Mouse (Mus musculus) heart, embryonic 16.5 days (tissue): Measurements from ENCODE around the gene Gm128. TPM values are rescaled to one million over a fixed set of nuclear protein-coding genes. Genes with fewer than 3 reads are reported as not detected.
A peak's percentile ranks its signal among the peaks of the same experiment; 100 is the strongest.
"Not testable (repeated sequence)": the region's sequence is repeated elsewhere in the genome, so short reads cannot be mapped to it uniquely, and the experiment has no call there.

Source experiments
- ATAC-seq: fragments of 200-750 bp; cut with Nextera tagmentation; replicated peaks from 2 replicates; pipeline ENCODE4 v1.8.0; 2017; ENCODE audit warnings: moderate number of reproducible peaks; ENCODE audit not compliant: insufficient read depth, low FRiP score; ENCODE audit errors: extremely low read depth
- H3K27ac ChIP-seq: fragments of 300-500 bp; sonication (generic); 2 replicates; pipeline ENCODE4 v1.5.1; 2014; ENCODE audit warnings: mild to moderate bottlenecking, low read length, control low read depth, moderate library complexity
- H3K27me3 ChIP-seq: fragments of 300-500 bp; sonication (generic); 2 replicates; pipeline ENCODE4 v1.6.1; 2014; ENCODE audit warnings: low read length, mixed read lengths; ENCODE audit not compliant: control insufficient read depth, insufficient read depth
- H3K36me3 ChIP-seq: fragments of 300-500 bp; sonication (generic); 2 replicates; pipeline ENCODE4 v1.6.1; 2014; ENCODE audit not compliant: control insufficient read depth, insufficient read depth
- H3K4me1 ChIP-seq: fragments of 300-500 bp; sonication (generic); 2 replicates; pipeline ENCODE4 v1.6.1; 2014; ENCODE audit warnings: low read length, mixed read lengths; ENCODE audit not compliant: control insufficient read depth, insufficient read depth
- H3K4me2 ChIP-seq: fragments of 300-500 bp; sonication (generic); 2 replicates; pipeline ENCODE4 v1.6.1; 2014; ENCODE audit warnings: low read depth, mild to moderate bottlenecking, control low read depth, low read length
- H3K4me3 ChIP-seq: fragments of 300-500 bp; sonication (generic); 2 replicates; pipeline ENCODE4 v1.5.1; 2014; ENCODE audit warnings: mild to moderate bottlenecking, control low read depth, low read length
- H3K9ac ChIP-seq: fragments of 300-500 bp; sonication (generic); 2 replicates; pipeline ENCODE4 v1.6.1; 2014; ENCODE audit warnings: low read length, control low read depth
- H3K9me3 ChIP-seq: fragments of 300-500 bp; sonication (generic); replicated peaks from 2 replicates; pipeline ENCODE4 v1.6.1; 2016; ENCODE audit warnings: low read length; ENCODE audit not compliant: control insufficient read depth
- WGBS: fragments of 180-500 bp; shearing (Covaris S2); extraction: QIAGEN DNeasy Blood & Tissue Kit; methylation state at CpG from one replicate; pipeline ENCODE4 v1.1.7; 2014; 5-methylcytosine and 5-hydroxymethylcytosine counted together
- polyA plus RNA-seq: library from polyadenylated mRNA; unstranded; fragments of >200 nt; fragmentation: Nextera tagmentation; extraction: Ambion mirVana; gene quantifications from 2 replicates; pipeline ENCODE4 v1.2.1, GENCODE M21; 2015

Gene Gm128
- polyA plus RNA-seq, 1 experiment from 2014 or later, result 0.51 TPM

- no peak overlapping the region; the same call in 1 of the 2 replicates for H3K9ac ChIP-seq
Observed at GRCm38 (mm10) chr3:95218466-95219137, 22.8 kb downstream of the Gm128 start.

GRCm38 (mm10) chr3:95217255-95218134, 23.9 kb downstream of the Gm128 start, which contains the start of gene Gabpb2:
Gene Gabpb2, minus strand, starts transcription at chr3:95217916.
- ATAC-seq, result peak; percentile 94
- H3K9ac ChIP-seq, result peak within 1 kb of the TSS; percentile 97

More at GRCm38 (mm10) chr3:95218466-95219137, 22.8 kb downstream of the Gm128 start:
- 81% methylated on average over 6 of the region's 6 CpGs for WGBS
- no peaks in the 10 kb centered on the region for H3K27me3 ChIP-seq
- no peak for ATAC-seq
- H3K36me3 ChIP-seq, result peaks cover 28% of the 10 kb centered on the region
- H3K4me2 ChIP-seq, result peak overlapping the region; percentile 84
- peak overlapping the region; percentile 97 for H3K4me3 ChIP-seq
- 0 out of 2 replicates have a peak, but pooled peaks cover 2% of the 10 kb centered on the region for H3K9me3 ChIP-seq
- peaks cover 8% of the 10 kb centered on the region for H3K4me1 ChIP-seq
- H3K27ac ChIP-seq, result peak overlapping the region; percentile 100

GRCm38 (mm10) chr3:95216655-95217254, 24.6 kb downstream of the Gm128 start:
- H3K4me2 ChIP-seq, result peak overlapping the region; percentile 84
- H3K27me3 ChIP-seq, result no peaks in the 10 kb centered on the region
- peaks cover 8% of the 10 kb centered on the region for H3K4me1 ChIP-seq
- H3K27ac ChIP-seq, result peak overlapping the region; percentile 100
- H3K9ac ChIP-seq, result peak overlapping the region; percentile 97
- no peak; the same call in 1 of the 2 replicates for ATAC-seq
- peaks cover 24% of the 10 kb centered on the region for H3K36me3 ChIP-seq
- 18% methylated on average over 4 of the region's 4 CpGs for WGBS
- no peaks in the 10 kb centered on the region for H3K9me3 ChIP-seq
- peak overlapping the region; percentile 97 for H3K4me3 ChIP-seq

More at GRCm38 (mm10) chr3:95217255-95218134, 23.9 kb downstream of the Gm128 start, which contains the start of gene Gabpb2:
- H3K27me3 ChIP-seq, result no peaks in the 10 kb centered on the region
- no peaks in the 10 kb centered on the region for H3K9me3 ChIP-seq
- H3K36me3 ChIP-seq, result peaks cover 24% of the 10 kb centered on the region
- H3K4me1 ChIP-seq, result peaks cover 8% of the 10 kb centered on the region
- under 1% methylated on average over 52 of the region's 56 CpGs for WGBS
- H3K4me3 ChIP-seq, result peak within 1 kb of the TSS; percentile 97
- H3K27ac ChIP-seq, result peak within 1 kb of the TSS; percentile 100
- peak within 1 kb of the TSS; percentile 84 for H3K4me2 ChIP-seq

GRCm38 (mm10) chr3:95213609-95213975, 27.8 kb downstream of the Gm128 start:
- Histone ChIP-seq H3K9ac (no peak overlapping the region), H3K4me2 (no peak overlapping the region), H3K27me3 (no peaks in the 10 kb centered on the region), H3K27ac (no peak overlapping the region), H3K9me3 (no peaks in the 10 kb centered on the region), H3K36me3 (peaks cover 15% of the 10 kb centered on the region), H3K4me1 (peaks cover 8% of the 10 kb centered on the region), H3K4me3 (no peak overlapping the region)
- ATAC-seq, result no peak
- WGBS, result 96% methylated on average over 1 of the region's 1 CpGs

GRCm38 (mm10) chr3:95212889-95213608, 28.3 kb downstream of the Gm128 start:
- WGBS, result 92% methylated on average over 7 of the region's 10 CpGs
- H3K36me3 ChIP-seq, result peaks cover 21% of the 10 kb centered on the region
- not testable (repeated sequence) for ATAC-seq, H3K9ac ChIP-seq, H3K4me1 ChIP-seq, H3K27me3 ChIP-seq, H3K4me3 ChIP-seq, H3K9me3 ChIP-seq, H3K4me2 ChIP-seq, H3K27ac ChIP-seq

- Histone ChIP-seq H3K9ac (no peak overlapping the region), H3K27ac (no peak overlapping the region), H3K27me3 (no peaks in the 10 kb centered on the region), H3K4me2 (no peak overlapping the region), H3K9me3 (no peaks in the 10 kb centered on the region), H3K4me1 (no peaks in the 10 kb centered on the region), H3K4me3 (no peak overlapping the region), H3K36me3 (peaks cover 24% of the 10 kb centered on the region)
- ATAC-seq, result peak; percentile 58
- 80% methylated on average over 2 of the region's 2 CpGs for WGBS
Observed at GRCm38 (mm10) chr3:95210585-95210984, 30.8 kb downstream of the Gm128 start.

GRCm38 (mm10) chr3:95208286-95208685, 33.1 kb downstream of the Gm128 start:
- Histone ChIP-seq H3K4me3 (no peak overlapping the region), H3K9me3 (no peaks in the 10 kb centered on the region), H3K4me1 (no peaks in the 10 kb centered on the region), H3K4me2 (no peak overlapping the region), H3K9ac (no peak overlapping the region), H3K36me3 (peaks cover 31% of the 10 kb centered on the region), H3K27ac (no peak overlapping the region), H3K27me3 (no peaks in the 10 kb centered on the region)
- ATAC-seq, result no peak
- WGBS, result 78% methylated on average over 4 of the region's 4 CpGs

GRCm38 (mm10) chr3:95203880-95204279, 37.5 kb downstream of the Gm128 start:
- no peaks in the 10 kb centered on the region for H3K4me1 ChIP-seq
- H3K27ac ChIP-seq, result no peak overlapping the region
- ATAC-seq, result no peak
- no peak overlapping the region for H3K9ac ChIP-seq
- no peak overlapping the region for H3K4me2 ChIP-seq
- H3K36me3 ChIP-seq, result peaks cover 57% of the 10 kb centered on the region
- no peaks in the 10 kb centered on the region for H3K9me3 ChIP-seq
- WGBS, result 86% methylated on average over 6 of the region's 6 CpGs
- no peak overlapping the region for H3K4me3 ChIP-seq
- H3K27me3 ChIP-seq, result no peaks in the 10 kb centered on the region
